Mouse (Mus musculus) kidney, adult 8-10 months (tissue): Measurements from ENCODE around the gene Edem2.
"Not testable (repeated sequence)": the region's sequence is repeated elsewhere in the genome, so short reads cannot be mapped to it uniquely, and the experiment has no call there.

Experiments
- DNase-seq, 2 experiments: peaks; one replicate each; pipeline ENCODE4 v3.0.0; 2022

Edem2 gene

DNA sequence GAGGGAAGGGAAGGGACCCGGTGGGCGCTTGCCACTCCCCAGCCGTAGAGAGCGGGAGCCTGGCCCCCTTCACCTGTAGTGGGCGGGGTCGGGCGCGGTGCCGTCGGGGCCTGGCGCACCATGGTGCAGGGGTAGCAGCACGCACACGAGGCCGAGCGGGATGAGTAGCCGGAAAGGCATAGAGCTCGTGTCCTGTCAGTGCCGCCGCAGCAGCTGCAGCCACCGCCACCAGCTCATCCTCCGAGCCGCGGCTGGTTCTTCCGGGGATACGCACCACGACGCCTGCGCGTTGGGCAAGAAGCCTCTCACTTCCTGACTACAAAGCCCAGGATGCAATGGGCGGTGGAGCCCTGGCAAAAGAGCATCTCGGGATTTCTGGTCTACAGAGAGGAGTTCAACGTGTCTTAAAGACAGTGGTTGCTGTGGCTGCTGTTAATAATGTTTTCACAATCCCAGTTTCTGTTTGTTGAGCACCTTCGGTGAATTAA is at the start of gene Edem2:
Gene Edem2 (minus strand): TSS at position 318 of the 488 bp plus-strand sequence.
- peak; percentile 88 to 92 for DNase-seq

- no peak for DNase-seq
Observed at GRCm38 (mm10) chr2:155779066-155779465, 49.8 kb upstream of the Edem2 start.

DNA sequence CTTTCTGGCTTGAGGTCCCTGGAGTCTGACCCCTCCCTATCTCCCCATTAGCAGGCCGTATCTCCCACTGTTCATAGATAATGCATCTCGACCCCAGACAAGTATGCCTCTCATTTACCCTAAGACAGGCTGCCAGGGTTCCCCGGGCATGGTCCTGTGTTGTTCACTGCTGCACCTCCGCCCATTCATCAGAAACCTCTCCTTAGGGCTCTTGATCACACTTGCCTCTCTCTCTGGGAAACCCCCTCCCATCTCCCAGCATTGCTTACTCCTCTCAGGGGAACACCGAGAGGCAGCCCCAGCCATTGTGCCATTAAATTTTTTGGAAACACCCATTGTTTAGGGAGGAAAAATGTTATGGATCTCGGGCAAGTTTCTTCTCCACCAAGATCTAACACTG is 48.7 kb upstream of the Edem2 start:
- DNase-seq: no peak

GRCm38 (mm10) chr2:155777688-155777985 is 48.4 kb upstream of the Edem2 start:
- no peak for DNase-seq

GRCm38 (mm10) chr2:155776824-155777687 is 47.8 kb upstream of the Edem2 start:
- no peak for DNase-seq

DNA sequence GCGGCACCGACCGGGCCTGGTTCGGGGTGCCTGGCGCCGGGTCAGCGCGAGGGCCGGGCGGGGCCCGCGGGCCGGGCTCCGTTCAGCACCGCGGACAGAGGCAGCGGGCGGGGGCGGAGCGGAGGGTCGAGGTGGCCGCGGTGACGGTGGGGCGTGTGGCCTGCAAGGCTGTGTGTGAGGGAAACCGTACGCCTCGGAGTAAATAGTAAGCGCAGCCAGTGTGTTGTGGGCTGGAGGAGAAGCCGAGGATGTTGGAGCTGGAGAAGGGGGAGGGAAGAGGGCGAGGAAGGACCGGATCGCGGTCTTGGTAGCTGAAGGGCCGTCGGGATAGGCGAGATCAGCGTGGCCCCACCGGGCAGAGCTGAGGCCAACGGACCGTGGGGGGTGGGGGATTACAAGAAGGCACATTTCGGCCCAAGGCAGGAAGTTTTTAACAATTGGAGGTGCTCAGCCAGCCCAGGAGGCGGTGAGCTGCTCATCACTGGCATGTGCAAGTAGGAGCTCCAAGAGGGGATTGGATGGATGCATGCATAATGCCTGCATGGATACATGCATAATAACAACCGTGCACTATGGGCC is 46.5 kb upstream of the Edem2 start:
- DNase-seq: peak in 1 of 2 experiments; percentile 31

GRCm38 (mm10) chr2:155774927-155775684 is 45.8 kb upstream of the Edem2 start, which contains the start of gene Mmp24:
Gene Mmp24 (plus strand): TSS chr2:155775342.
- DNase-seq: no peak

- DNase-seq: no peak
Observed at GRCm38 (mm10) chr2:155774261-155774926, 45.1 kb upstream of the Edem2 start.

DNA sequence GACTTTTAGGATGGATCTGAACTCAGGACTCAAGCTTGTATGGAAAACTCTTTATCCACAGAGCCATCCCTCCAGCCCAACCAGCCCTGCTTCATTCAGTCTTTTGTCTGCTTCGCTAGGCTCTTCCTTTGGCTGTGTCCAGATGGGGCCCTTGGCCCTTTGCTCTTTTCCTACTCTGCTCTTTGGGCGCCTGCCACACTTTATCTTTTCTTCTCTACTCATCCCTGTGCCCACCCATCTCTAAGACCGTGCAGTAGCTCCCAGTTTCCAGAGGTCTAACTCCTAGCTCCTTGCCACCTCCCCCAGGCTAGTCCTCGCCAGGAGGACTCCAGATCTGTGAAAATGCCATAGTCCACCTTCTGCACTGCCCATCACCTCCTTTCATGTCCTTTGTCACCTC is 44.4 kb upstream of the Edem2 start:
- DNase-seq: no peak

DNA sequence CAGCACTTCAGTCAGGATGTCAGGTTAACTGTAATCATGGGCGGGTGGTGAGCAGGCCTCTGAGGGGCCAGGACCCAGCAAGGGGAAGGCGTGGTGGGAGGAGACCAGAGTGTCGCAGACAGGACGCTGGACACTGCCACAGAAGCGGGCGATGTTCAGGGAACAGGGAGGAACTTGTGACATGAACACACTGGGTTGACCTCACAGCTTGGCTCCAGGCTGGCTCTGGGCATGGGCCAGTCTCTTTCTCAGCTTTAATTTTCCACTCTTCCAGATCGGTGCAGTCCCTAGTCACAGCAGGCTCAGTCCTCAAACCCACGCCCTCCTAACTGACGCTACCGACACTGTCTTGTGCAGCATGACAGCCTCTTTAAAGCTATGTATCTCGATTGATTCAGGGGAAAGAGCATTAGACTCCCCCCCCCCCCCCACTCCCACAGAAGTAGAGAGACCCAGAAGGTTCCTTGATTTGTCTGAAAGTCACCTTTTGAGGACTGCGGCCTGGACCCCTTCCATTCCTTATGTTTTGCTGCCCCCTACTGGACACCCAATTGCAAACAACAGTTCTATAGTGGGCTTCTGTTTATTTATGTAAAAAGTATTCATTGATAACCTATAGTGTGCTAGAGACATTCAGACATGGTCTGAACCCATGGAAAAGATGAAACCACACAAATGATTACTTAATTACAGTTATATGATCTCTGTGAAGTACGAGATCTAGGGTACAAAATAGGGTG is 35.6 kb upstream of the Edem2 start:
- DNase-seq: peak; percentile 34 to 48

- DNase-seq: no peak
Observed at GRCm38 (mm10) chr2:155756855-155757566, 27.7 kb upstream of the Edem2 start.

GRCm38 (mm10) chr2:155755746-155756145 is 26.5 kb upstream of the Edem2 start:
- DNase-seq: peak in 1 of 2 experiments; percentile 61

- peak; percentile 38 to 49 for DNase-seq
Observed at GRCm38 (mm10) chr2:155751014-155751786, 21.9 kb upstream of the Edem2 start, which contains the start of gene Procr. Gene Procr (plus strand): TSS chr2:155751117.

- no peak for DNase-seq
Observed at GRCm38 (mm10) chr2:155749394-155749793, 20.1 kb upstream of the Edem2 start.

DNA sequence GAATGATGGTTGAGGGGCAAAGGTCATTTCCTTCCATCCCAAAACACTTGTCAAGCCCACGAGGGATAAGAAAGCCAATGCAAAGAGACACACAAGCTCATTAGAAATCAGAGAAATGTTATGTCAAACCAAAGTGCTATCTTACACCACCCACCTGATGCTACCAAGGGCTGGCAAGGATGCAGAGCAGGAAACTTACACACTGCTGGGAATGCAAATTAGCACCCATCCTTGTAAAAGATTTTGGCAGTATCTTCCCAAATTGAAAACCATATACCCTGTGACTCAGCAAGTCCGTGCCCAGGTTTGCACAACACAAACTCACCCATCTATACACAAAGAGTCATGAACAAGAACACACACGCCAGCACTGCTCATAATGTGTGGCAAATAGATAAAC is 16.2 kb upstream of the Edem2 start:
- no peak for DNase-seq

GRCm38 (mm10) chr2:155743351-155743750 is 14.1 kb upstream of the Edem2 start:
- DNase-seq: no peak

DNA sequence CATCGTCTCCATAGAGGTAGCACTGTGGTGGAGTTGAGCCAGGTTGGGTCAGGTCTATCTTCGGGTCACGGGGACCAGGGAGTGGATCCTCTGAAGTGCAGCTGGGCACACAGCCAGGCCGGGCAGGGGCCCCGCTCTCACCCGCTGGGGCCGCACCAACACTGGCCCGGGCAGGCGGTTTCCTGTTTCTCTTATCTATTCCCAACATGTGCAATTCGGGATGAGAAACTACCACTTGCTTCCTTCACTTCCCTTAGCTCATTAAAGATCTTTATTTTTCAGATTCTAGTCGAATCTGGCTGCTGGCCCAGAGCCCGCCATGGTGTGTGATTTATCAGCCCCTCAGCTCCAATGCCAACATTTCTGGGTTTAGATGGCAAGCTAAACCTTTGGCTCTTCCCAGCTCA is 13.7 kb upstream of the Edem2 start:
- peak; percentile 63 to 66 for DNase-seq

GRCm38 (mm10) chr2:155742211-155742610 is 12.9 kb upstream of the Edem2 start:
- no peak for DNase-seq

DNA sequence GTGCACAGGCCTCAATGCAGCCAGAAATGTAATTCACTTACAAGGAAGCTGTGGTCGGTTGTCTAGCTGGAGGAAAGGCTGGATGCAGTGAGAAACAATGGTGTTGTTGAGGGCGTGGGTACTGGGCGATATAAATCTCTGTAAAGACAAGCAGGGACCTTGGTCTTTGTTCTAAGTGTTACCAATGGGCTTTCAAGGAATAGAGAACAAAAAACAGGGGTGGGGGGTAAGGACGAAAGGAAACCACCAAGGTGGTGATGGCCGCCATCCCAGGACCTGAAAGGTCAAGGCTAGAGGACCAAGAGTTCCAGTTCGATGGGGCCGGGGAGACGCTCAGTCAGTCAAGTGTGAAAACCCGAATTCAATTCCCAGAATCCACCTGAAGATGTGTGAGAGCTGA is 8.5 kb upstream of the Edem2 start:
- DNase-seq: no peak

DNA sequence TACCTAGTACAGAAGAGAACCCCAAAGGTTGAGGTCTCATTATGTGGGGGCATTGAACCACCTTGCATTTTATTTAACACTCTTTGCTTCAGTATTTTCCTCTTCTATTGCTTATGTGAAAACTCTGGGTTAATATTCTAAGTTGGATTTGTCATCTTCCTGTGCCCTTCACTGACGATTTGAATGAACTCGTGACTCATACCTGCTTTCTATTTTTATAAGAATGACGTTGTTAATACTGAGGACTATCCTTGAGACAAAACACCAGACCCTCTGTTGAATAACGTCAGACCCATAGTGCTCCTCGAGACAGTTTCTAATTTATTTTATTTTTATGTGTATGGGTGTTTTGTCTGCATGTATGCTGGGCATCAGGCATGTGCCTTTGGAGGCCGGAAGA is 7.7 kb upstream of the Edem2 start:
- no peak for DNase-seq

GRCm38 (mm10) chr2:155735766-155736165 is 6.5 kb upstream of the Edem2 start, which contains the start of gene Gm17581:
Gene Gm17581 (minus strand): TSS chr2:155735866.
- not testable (repeated sequence) for DNase-seq
